Mouse (Mus musculus): ENCODE data around the gene Gpr182.

Gpr182 gene

GRCm38 (mm10) chr10:127738151-127738882 is 13.2 kb downstream of the Gpr182 start:
- peak; percentile 50 for DNase-seq

GRCm38 (mm10) chr10:127737552-127737951 is 14.0 kb downstream of the Gpr182 start:
- no peak for DNase-seq

- DNase-seq, result peak; percentile 60
Measured at GRCm38 (mm10) chr10:127736916-127737315, 14.6 kb downstream of the Gpr182 start.

- no peak for DNase-seq
Measured at GRCm38 (mm10) chr10:127736266-127736665, 15.3 kb downstream of the Gpr182 start.

GRCm38 (mm10) chr10:127734434-127734833 is 17.1 kb downstream of the Gpr182 start:
- DNase-seq, result peak; percentile 34

- no peak for DNase-seq
Measured at GRCm38 (mm10) chr10:127731397-127731796, 20.1 kb downstream of the Gpr182 start.

GRCm38 (mm10) chr10:127730933-127731310 is 20.6 kb downstream of the Gpr182 start:
- no peak for DNase-seq

- DNase-seq, result no peak
Measured at GRCm38 (mm10) chr10:127730285-127730932, 21.1 kb downstream of the Gpr182 start.

GRCm38 (mm10) chr10:127728437-127728836 is 23.1 kb downstream of the Gpr182 start:
- DNase-seq, result no peak

GRCm38 (mm10) chr10:127725136-127725535 is 26.4 kb downstream of the Gpr182 start:
- DNase-seq, result no peak

GRCm38 (mm10) chr10:127724178-127724577 is 27.4 kb downstream of the Gpr182 start, which contains the start of gene Tac2:
Tac2 (plus strand) TSS chr10:127724478.
- no peak for DNase-seq

GRCm38 (mm10) chr10:127721671-127722418 is 29.7 kb downstream of the Gpr182 start:
- DNase-seq, result no peak

GRCm38 (mm10) chr10:127712736-127713135 is 38.8 kb downstream of the Gpr182 start:
- no peak for DNase-seq

- no peak for DNase-seq
Measured at GRCm38 (mm10) chr10:127710331-127710730, 41.2 kb downstream of the Gpr182 start.

GRCm38 (mm10) chr10:127708850-127709370 is 42.6 kb downstream of the Gpr182 start:
- DNase-seq, result no peak

- DNase-seq, result peak; percentile 30
Measured at GRCm38 (mm10) chr10:127707721-127708120, 43.8 kb downstream of the Gpr182 start.

GRCm38 (mm10) chr10:127705783-127706182 is 45.7 kb downstream of the Gpr182 start:
- DNase-seq, result no peak

- DNase-seq, result no peak
Measured at GRCm38 (mm10) chr10:127704766-127705220, 46.7 kb downstream of the Gpr182 start, which contains the start of gene Myo1a. Myo1a (plus strand) TSS chr10:127705170.

GRCm38 (mm10) chr10:127704293-127704692 is 47.2 kb downstream of the Gpr182 start:
- no peak for DNase-seq

- no peak for DNase-seq
Measured at GRCm38 (mm10) chr10:127703299-127703698, 48.2 kb downstream of the Gpr182 start.

- DNase-seq, result no peak
Measured at GRCm38 (mm10) chr10:127698966-127699365, 52.6 kb downstream of the Gpr182 start.

All from lung, postnatal 36 days (tissue).